Mouse (Mus musculus) limb, embryonic 13.5 days (tissue): ENCODE results near the gene Parp6. TPM values are rescaled to one million over a fixed set of nuclear protein-coding genes. Genes with fewer than 3 reads are reported as not detected.
A peak's percentile ranks its signal among the peaks of the same experiment; 100 is the strongest.

ENCODE experiments used
- ATAC-seq: fragments of 200-750 bp; cut with Nextera tagmentation; 2 replicates; pipeline ENCODE4 v1.8.0; 2017; ENCODE audit warnings: low read depth, moderate number of reproducible peaks, moderate TSS enrichment; ENCODE audit not compliant: low FRiP score
- H3K27ac ChIP-seq: fragments of 300-500 bp; sonication (generic); 2 replicates; pipeline ENCODE4 v1.5.1; 2015; ENCODE audit warnings: inconsistent platforms, mild to moderate bottlenecking, moderate library complexity
- H3K27me3 ChIP-seq: fragments of 300-500 bp; sonication (generic); 2 replicates; pipeline ENCODE4 v1.6.1; 2015; ENCODE audit warnings: mild to moderate bottlenecking, inconsistent platforms
- H3K36me3 ChIP-seq: fragments of 300-500 bp; sonication (generic); 2 replicates; pipeline ENCODE4 v1.6.1; 2015; ENCODE audit warnings: inconsistent platforms, mild to moderate bottlenecking, moderate library complexity
- H3K4me1 ChIP-seq: fragments of 300-500 bp; sonication (generic); 2 replicates; pipeline ENCODE4 v1.6.1; 2015; ENCODE audit warnings: inconsistent platforms
- H3K4me2 ChIP-seq: fragments of 300-500 bp; sonication (generic); replicated peaks from 2 replicates; pipeline ENCODE4 v1.6.1; 2015; ENCODE audit warnings: inconsistent platforms, mild to moderate bottlenecking, moderate library complexity
- H3K4me3 ChIP-seq: fragments of 300-500 bp; sonication (generic); 2 replicates; pipeline ENCODE4 v1.5.1; 2015; ENCODE audit warnings: moderate library complexity, mild to moderate bottlenecking, inconsistent platforms
- H3K9ac ChIP-seq: fragments of 300-500 bp; sonication (generic); 2 replicates; pipeline ENCODE4 v1.6.1; 2015; ENCODE audit warnings: mild to moderate bottlenecking, inconsistent platforms
- H3K9me3 ChIP-seq: fragments of 300-500 bp; sonication (generic); 2 replicates; pipeline ENCODE4 v1.6.1; 2016; ENCODE audit warnings: inconsistent platforms
- WGBS: fragments of 180-500 bp; shearing (Covaris S2); methylation state at CpG from one replicate; pipeline ENCODE4 v1.1.7; 2015; 5-methylcytosine and 5-hydroxymethylcytosine counted together
- polyA plus RNA-seq: library from polyadenylated mRNA; unstranded; fragments of >200 nt; fragmentation: Nextera tagmentation; extraction: Ambion mirVana; gene quantifications from 2 replicates; pipeline ENCODE4 v1.2.1, GENCODE M21; 2015

Parp6 gene
- polyA plus RNA-seq, 1 experiment from 2014 or later: 31.5 TPM

GRCm38 (mm10) chr9:59695451-59695813 is 78.3 kb downstream of the Parp6 start:
- Histone ChIP-seq H3K9ac (no peak overlapping the region), H3K27me3 (no peaks in the 10 kb centered on the region), H3K4me1 (peaks cover 31% of the 10 kb centered on the region), H3K9me3 (no peaks in the 10 kb centered on the region), H3K4me3 (no peak overlapping the region), H3K27ac (peak overlapping the region; percentile 33; the same call in 1 of the 2 replicates), H3K36me3 (no peaks in the 10 kb centered on the region), H3K4me2 (no peak overlapping the region)
- ATAC-seq: no peak
- 35% methylated on average over 3 of the region's 3 CpGs for WGBS

GRCm38 (mm10) chr9:59696381-59696780 is 79.3 kb downstream of the Parp6 start:
- ATAC-seq: no peak
- Histone ChIP-seq H3K27ac (no peak overlapping the region), H3K27me3 (no peaks in the 10 kb centered on the region), H3K36me3 (no peaks in the 10 kb centered on the region), H3K9me3 (no peaks in the 10 kb centered on the region), H3K4me3 (no peak overlapping the region), H3K4me1 (peaks cover 30% of the 10 kb centered on the region), H3K9ac (no peak overlapping the region), H3K4me2 (no peak overlapping the region)
- 81% methylated on average over 3 of the region's 3 CpGs for WGBS

Other genes starting within 250 kb of the Parp6 start
- 19.0 and 19.2 TPM in 2 replicates for gene Arih1, start 130.7 kb upstream of the Parp6 start, polyA plus RNA-seq
- 73.2 and 76.8 TPM in 2 replicates for gene Hexa, start 77.7 kb upstream of the Parp6 start, polyA plus RNA-seq
- gene Tmem202, start 77.4 kb upstream of the Parp6 start, polyA plus RNA-seq: 0.18 and 0.29 TPM in 2 replicates
- 0.08 and 0.36 TPM in 2 replicates for gene Celf6, start 39.4 kb upstream of the Parp6 start, polyA plus RNA-seq
- gene Pkm, start 39.1 kb downstream of the Parp6 start, polyA plus RNA-seq: 1,325 and 1,327 TPM in 2 replicates
- 1.0 TPM in 2 replicates for gene Gramd2, start 62.9 kb downstream of the Parp6 start, polyA plus RNA-seq
- gene Senp8, start 133.4 kb downstream of the Parp6 start, polyA plus RNA-seq: 8.8 and 11.1 TPM in 2 replicates
- 16.8 and 17.5 TPM in 2 replicates for gene Myo9a, start 133.6 kb downstream of the Parp6 start, polyA plus RNA-seq